Mouse (Mus musculus) CD4-positive naive resting alpha-beta T cell, adult 76 days (primary cell): Measurements from ENCODE around the gene Cyp4b1. TPM values are rescaled to one million over a fixed set of nuclear protein-coding genes. Genes with fewer than 3 reads are reported as not detected.

Experiments used
- total RNA-seq: library from RNA; stranded (reverse); gene quantifications from one replicate; pipeline ENCODE4 v1.2.4, GENCODE M21; 2023

Gene Cyp4b1
- total RNA-seq = not detected

DNA sequence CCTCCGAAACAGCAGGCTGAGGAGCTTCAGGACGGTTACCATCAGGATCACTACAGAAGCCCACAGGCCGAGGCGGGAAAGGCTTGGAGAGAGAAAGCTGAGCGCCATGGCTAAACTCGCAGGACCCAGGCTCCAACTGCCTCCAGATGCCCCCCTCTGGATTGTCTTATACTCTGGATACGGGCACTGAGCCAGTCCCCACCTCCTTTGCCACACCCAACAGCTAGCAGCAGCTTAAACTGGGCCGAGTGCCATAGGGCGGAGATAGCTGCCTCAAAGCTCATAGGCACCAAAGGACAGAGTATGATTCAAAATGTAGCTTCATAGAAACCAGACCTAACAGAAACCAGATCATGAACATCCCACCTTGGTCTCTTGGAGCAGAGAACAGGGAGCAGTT is at the start of gene Cyp4b1:
Gene Cyp4b1, minus strand, starts transcription at position 144 of the 400 bp plus-strand sequence.

GRCm38 (mm10) chr4:115600611-115601010 is 46.9 kb downstream of the Cyp4b1 start, which contains the start of gene Cyp4a32:
Gene Cyp4a32, plus strand, starts transcription at chr4:115600969.

Other genes starting within 250 kb of the Cyp4b1 start
- gene Cyp4a12b, start 236.1 kb downstream of the Cyp4b1 start, total RNA-seq = not detected
- gene Cyp4a30b, start 195.1 kb downstream of the Cyp4b1 start, total RNA-seq = not detected
- not detected for gene Cyp4a14, start 151.6 kb downstream of the Cyp4b1 start, total RNA-seq
- not detected for gene Cyp4a10, start 129.5 kb downstream of the Cyp4b1 start, total RNA-seq
- not detected for gene Cyp4a31, start 84.1 kb downstream of the Cyp4b1 start, total RNA-seq
- not detected for gene Cyp4a32, start 46.8 kb downstream of the Cyp4b1 start, total RNA-seq
- 34.0 TPM for gene Efcab14, start 90.0 kb upstream of the Cyp4b1 start, total RNA-seq
- gene Tex38, start 133.3 kb upstream of the Cyp4b1 start, total RNA-seq = 0.76 TPM
- gene Atpaf1, start 137.1 kb upstream of the Cyp4b1 start, total RNA-seq = 20.7 TPM
- gene Mob3c, start 180.4 kb upstream of the Cyp4b1 start, total RNA-seq = 14.9 TPM
- 49.8 TPM for gene Mknk1, start 191.5 kb upstream of the Cyp4b1 start, total RNA-seq
- gene Kncn, start 236.7 kb upstream of the Cyp4b1 start, total RNA-seq = not detected
- gene 6430628N08Rik, start 242.9 kb upstream of the Cyp4b1 start, total RNA-seq = not detected